Mouse (Mus musculus): Measurements from ENCODE around the gene Ncln. TPM values are rescaled to one million over a fixed set of nuclear protein-coding genes. Genes with fewer than 3 reads are reported as not detected.
A peak's percentile ranks its signal among the peaks of the same experiment; 100 is the strongest.

Ncln gene
- polyA plus RNA-seq, 1 experiment, result 37.2 TPM

DNA sequence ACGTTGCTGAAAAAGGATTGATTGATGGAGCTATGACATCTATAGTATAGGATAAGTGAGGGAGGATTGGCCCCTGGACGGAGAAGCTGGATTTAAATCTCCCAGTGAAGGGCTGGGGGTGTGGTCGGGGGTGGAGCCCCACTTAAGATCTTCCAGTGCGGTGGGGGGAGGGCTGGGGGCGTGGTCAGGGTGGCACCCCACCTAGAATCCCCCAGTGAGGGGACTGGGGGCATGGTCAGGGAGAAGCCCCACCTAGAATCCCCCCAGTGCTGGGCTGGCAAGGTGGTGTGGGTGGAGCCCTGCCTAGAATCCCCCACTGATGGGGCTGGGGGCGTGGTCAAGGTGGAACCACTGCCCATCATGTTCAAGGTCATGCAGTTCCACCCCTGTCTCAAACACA is 10.9 kb upstream of the Ncln start:
- peak overlapping the region; percentile 89; the same call in 1 of the 2 replicates for H3K27ac ChIP-seq (ENCODE audit: insufficient read depth, low read length)
- no peaks in the 10 kb centered on the region; the same call in 1 of the 2 replicates for H3K36me3 ChIP-seq (ENCODE audit: control insufficient read depth, insufficient read depth, low read length, poor library complexity, severe bottlenecking)
- H3K9me3 ChIP-seq (replicated peaks; ENCODE audit: control insufficient read depth, insufficient read depth, low read length, poor library complexity, severe bottlenecking), result no peaks in the 10 kb centered on the region
- H3K4me3 ChIP-seq (ENCODE audit: low read depth, low read length), result peak overlapping the region; percentile 75; the same call in 1 of the 2 replicates
- H3K27me3 ChIP-seq (ENCODE audit: control insufficient read depth, insufficient read depth, low read length, poor library complexity, severe bottlenecking), result no peaks in the 10 kb centered on the region
- TF ChIP-seq POLR2A (IDR thresholded peaks at IDR 0.05; ENCODE audit: insufficient read depth, low read length), result no peak
- TF ChIP-seq EP300 (IDR thresholded peaks at IDR 0.05; ENCODE audit: insufficient read depth, low read depth, low read length), result peak; percentile 50; the same call in 1 of the 2 replicates
- H3K4me1 ChIP-seq (ENCODE audit: control insufficient read depth, insufficient read depth, low read length), result peaks cover 3% of the 10 kb centered on the region
- H3K9ac ChIP-seq (ENCODE audit: low read depth, poor library complexity, severe bottlenecking), result no peak overlapping the region

DNA sequence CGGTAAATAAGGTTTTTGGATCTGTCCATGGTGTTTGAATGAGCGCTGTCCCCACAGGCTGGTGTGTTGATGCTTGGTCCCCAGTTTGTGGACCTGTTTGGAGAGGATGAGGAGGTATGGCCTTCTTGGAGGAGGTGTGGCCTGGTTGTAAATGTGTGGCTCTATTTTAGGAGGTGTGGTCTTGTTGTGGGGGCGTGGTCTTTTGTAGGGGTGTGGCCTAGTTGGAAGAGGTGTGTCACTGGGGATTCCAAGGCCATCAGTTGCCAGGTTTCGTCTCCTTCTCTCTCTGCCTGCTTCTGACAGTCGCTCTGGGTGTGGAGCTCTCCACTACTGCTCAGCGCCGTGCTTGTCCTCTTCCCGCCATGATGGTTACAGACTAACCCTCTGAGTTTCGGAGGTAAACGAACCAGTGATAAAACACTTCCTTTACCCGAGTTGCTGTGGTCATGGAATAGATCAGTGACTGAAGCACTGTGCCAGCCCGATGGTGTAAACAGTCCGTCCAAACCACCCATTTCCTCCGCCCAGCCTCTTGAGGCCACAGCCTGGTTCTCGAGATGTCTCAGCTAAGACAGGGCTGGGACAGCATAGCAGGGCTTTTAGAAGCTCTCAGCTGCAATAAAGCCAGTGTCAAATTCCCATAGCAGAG is 8.9 kb upstream of the Ncln start:
- H3K9me3 ChIP-seq (replicated peaks; ENCODE audit: control insufficient read depth, insufficient read depth, low read length, poor library complexity, severe bottlenecking), result no peaks in the 10 kb centered on the region
- no peak overlapping the region for H3K27ac ChIP-seq (ENCODE audit: insufficient read depth, low read length)
- no peaks in the 10 kb centered on the region; the same call in 1 of the 2 replicates for H3K36me3 ChIP-seq (ENCODE audit: control insufficient read depth, insufficient read depth, low read length, poor library complexity, severe bottlenecking)
- no peak overlapping the region for H3K9ac ChIP-seq (ENCODE audit: low read depth, poor library complexity, severe bottlenecking)
- H3K4me3 ChIP-seq (ENCODE audit: low read depth, low read length), result no peak overlapping the region
- TF ChIP-seq POLR2A (IDR thresholded peaks at IDR 0.05; ENCODE audit: insufficient read depth, low read length) (no peak), EP300 (IDR thresholded peaks at IDR 0.05; ENCODE audit: insufficient read depth, low read depth, low read length) (no peak), CTCF (IDR thresholded peaks at IDR 0.05; ENCODE audit: low read depth, low read length) (no peak)
- peaks cover 3% of the 10 kb centered on the region for H3K4me1 ChIP-seq (ENCODE audit: control insufficient read depth, insufficient read depth, low read length)
- H3K27me3 ChIP-seq (ENCODE audit: control insufficient read depth, insufficient read depth, low read length, poor library complexity, severe bottlenecking), result no peaks in the 10 kb centered on the region

DNA sequence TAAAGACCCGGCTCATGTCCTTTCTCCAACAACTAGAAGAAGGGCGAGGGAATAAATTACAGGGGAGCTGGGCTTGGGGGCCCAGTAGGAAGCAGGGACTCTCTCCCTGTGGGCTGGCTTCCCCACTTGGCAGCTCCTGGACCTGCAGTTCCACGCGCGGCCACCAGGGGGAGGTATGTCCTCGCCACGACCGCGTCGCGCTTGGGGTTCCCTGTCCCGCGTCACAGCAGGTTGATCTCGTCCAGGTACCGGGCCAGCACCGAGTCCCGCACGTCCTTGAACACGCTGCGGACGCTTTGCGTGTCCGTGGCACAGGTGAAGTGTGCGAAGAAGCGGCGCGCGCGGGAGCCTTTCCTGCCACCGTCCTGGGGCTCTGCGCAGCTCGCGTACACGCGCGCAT is 6.5 kb upstream of the Ncln start:
- no peaks in the 10 kb centered on the region for H3K27me3 ChIP-seq (ENCODE audit: control insufficient read depth, insufficient read depth, low read length, poor library complexity, severe bottlenecking)
- peak overlapping the region; percentile 56 for H3K4me3 ChIP-seq (ENCODE audit: low read depth, low read length)
- H3K9ac ChIP-seq (ENCODE audit: low read depth, poor library complexity, severe bottlenecking), result peak overlapping the region; percentile 39
- H3K4me1 ChIP-seq (ENCODE audit: control insufficient read depth, insufficient read depth, low read length), result peaks cover 3% of the 10 kb centered on the region
- no peaks in the 10 kb centered on the region for H3K9me3 ChIP-seq (replicated peaks; ENCODE audit: control insufficient read depth, insufficient read depth, low read length, poor library complexity, severe bottlenecking)
- no peaks in the 10 kb centered on the region; the same call in 1 of the 2 replicates for H3K36me3 ChIP-seq (ENCODE audit: control insufficient read depth, insufficient read depth, low read length, poor library complexity, severe bottlenecking)
- TF ChIP-seq CTCF (IDR thresholded peaks at IDR 0.05; ENCODE audit: low read depth, low read length) (peak; percentile 95), EP300 (IDR thresholded peaks at IDR 0.05; ENCODE audit: insufficient read depth, low read depth, low read length) (no peak)
- H3K27ac ChIP-seq (ENCODE audit: insufficient read depth, low read length), result no peak overlapping the region

DNA sequence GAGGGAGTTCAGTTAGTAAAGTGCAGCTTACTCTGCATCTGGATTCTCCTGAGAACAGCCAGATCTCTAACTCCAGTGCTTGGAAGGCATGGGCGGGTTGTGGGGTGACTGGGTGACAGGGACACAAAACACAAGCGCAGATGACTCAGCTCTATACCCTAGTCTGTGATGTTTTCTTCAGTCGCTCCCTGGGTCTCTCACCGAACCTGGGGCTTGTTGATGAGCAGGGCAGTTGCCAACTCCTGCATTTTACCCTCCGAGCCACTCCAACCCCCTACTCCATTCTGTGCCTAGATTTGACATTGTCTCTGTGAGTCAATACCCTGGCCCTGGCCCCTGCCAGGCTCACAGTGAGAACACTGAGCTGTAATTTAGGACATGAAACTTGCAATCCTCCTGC is 5.7 kb upstream of the Ncln start:
- no peak overlapping the region for H3K4me3 ChIP-seq (ENCODE audit: low read depth, low read length)

DNA sequence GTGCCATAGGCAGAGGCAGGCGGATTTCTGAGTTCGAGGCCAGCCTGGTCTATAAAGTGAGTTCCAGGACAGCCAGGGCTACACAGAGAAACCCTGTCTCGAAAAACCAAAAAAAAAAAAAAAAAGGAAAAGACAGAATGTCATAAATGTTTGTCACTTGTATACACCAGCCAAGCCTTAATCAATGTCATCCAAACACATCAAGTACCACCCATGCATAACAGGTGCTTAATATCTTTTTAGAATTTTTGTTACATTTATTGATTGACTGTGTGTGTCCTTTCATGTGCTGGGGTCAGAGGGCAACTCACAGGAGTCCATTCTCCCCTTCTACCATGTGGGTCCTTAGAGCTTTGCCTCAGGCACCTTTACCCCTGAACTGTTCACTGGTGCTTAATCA is 3.8 kb upstream of the Ncln start, which contains the start of gene S1pr4:
S1pr4 (minus strand) TSS at position 101 of the 400 bp plus-strand sequence.
- Histone ChIP-seq H3K4me1 (ENCODE audit: control insufficient read depth, insufficient read depth, low read length) (peaks cover 1% of the 10 kb centered on the region), H3K27ac (ENCODE audit: insufficient read depth, low read length) (no peak within 1 kb of the TSS), H3K9me3 (replicated peaks; ENCODE audit: control insufficient read depth, insufficient read depth, low read length, poor library complexity, severe bottlenecking) (no peaks in the 10 kb centered on the region), H3K9ac (ENCODE audit: low read depth, poor library complexity, severe bottlenecking) (0 out of 2 replicates have a peak within 1 kb of the TSS, but pooled peaks have one; percentile 0), H3K4me3 (ENCODE audit: low read depth, low read length) (peak within 1 kb of the TSS; percentile 41), H3K27me3 (ENCODE audit: control insufficient read depth, insufficient read depth, low read length, poor library complexity, severe bottlenecking) (no peaks in the 10 kb centered on the region), H3K36me3 (ENCODE audit: control insufficient read depth, insufficient read depth, low read length, poor library complexity, severe bottlenecking) (no peaks in the 10 kb centered on the region; the same call in 1 of the 2 replicates)
- TF ChIP-seq EP300 (IDR thresholded peaks at IDR 0.05; ENCODE audit: insufficient read depth, low read depth, low read length), result no peak
- no peak for TF ChIP-seq CTCF (IDR thresholded peaks at IDR 0.05; ENCODE audit: low read depth, low read length)
- TF ChIP-seq POLR2A (IDR thresholded peaks at IDR 0.05; ENCODE audit: insufficient read depth, low read length), result no peak

More for the DNA sequence above, 5.7 kb upstream of the Ncln start:
- Histone ChIP-seq H3K9me3 (replicated peaks; ENCODE audit: control insufficient read depth, insufficient read depth, low read length, poor library complexity, severe bottlenecking) (no peaks in the 10 kb centered on the region), H3K9ac (ENCODE audit: low read depth, poor library complexity, severe bottlenecking) (no peak overlapping the region), H3K27me3 (ENCODE audit: control insufficient read depth, insufficient read depth, low read length, poor library complexity, severe bottlenecking) (no peaks in the 10 kb centered on the region), H3K36me3 (ENCODE audit: control insufficient read depth, insufficient read depth, low read length, poor library complexity, severe bottlenecking) (no peaks in the 10 kb centered on the region; the same call in 1 of the 2 replicates), H3K27ac (ENCODE audit: insufficient read depth, low read length) (no peak overlapping the region), H3K4me1 (ENCODE audit: control insufficient read depth, insufficient read depth, low read length) (peaks cover 3% of the 10 kb centered on the region)
- no peak for TF ChIP-seq EP300 (IDR thresholded peaks at IDR 0.05; ENCODE audit: insufficient read depth, low read depth, low read length)
- TF ChIP-seq CTCF (IDR thresholded peaks at IDR 0.05; ENCODE audit: low read depth, low read length), result no peak
- TF ChIP-seq POLR2A (IDR thresholded peaks at IDR 0.05; ENCODE audit: insufficient read depth, low read length), result no peak

DNA sequence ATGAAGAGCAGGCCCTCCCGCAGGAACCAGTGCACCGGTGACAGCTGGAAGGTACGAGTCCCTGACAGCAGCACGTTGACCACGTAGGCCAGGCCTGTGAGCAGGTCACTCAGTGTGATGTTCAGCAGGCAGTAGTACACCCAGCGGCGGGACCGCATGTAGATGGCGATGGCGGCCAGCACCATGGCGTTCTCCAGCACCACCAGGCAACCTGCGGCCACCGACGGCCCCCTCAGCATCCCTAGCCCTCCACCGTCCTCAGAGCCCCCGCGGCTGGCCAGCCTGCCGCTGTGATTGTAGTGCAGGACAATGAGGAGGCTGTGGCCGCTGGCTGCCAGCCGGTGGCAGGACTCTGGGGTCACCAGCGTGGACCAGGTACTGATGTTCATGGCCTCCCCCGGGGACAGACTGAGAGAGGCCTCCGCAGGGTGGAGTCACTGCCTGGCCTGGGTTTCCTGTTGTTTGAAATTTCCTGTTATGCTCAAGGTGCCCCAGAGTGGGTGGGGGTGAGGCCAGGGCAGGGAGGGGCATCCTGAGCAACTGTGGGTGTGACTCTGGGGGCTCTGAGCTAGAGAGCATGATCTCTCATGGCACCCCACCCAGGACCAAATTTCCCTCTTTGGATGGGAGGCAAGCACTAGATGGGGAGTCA is 3.2 kb upstream of the Ncln start:
- no peak for TF ChIP-seq POLR2A (IDR thresholded peaks at IDR 0.05; ENCODE audit: insufficient read depth, low read length)
- TF ChIP-seq CTCF (IDR thresholded peaks at IDR 0.05; ENCODE audit: low read depth, low read length), result no peak
- no peak for TF ChIP-seq EP300 (IDR thresholded peaks at IDR 0.05; ENCODE audit: insufficient read depth, low read depth, low read length)
- H3K27ac ChIP-seq (ENCODE audit: insufficient read depth, low read length), result no peak overlapping the region
- no peaks in the 10 kb centered on the region for H3K27me3 ChIP-seq (ENCODE audit: control insufficient read depth, insufficient read depth, low read length, poor library complexity, severe bottlenecking)
- 0 out of 2 replicates have a peak overlapping the region, but pooled peaks have one; percentile 0 for H3K9ac ChIP-seq (ENCODE audit: low read depth, poor library complexity, severe bottlenecking)
- no peaks in the 10 kb centered on the region; the same call in 1 of the 2 replicates for H3K36me3 ChIP-seq (ENCODE audit: control insufficient read depth, insufficient read depth, low read length, poor library complexity, severe bottlenecking)
- H3K4me3 ChIP-seq (ENCODE audit: low read depth, low read length), result peak overlapping the region; percentile 41
- H3K4me1 ChIP-seq (ENCODE audit: control insufficient read depth, insufficient read depth, low read length), result peaks cover 3% of the 10 kb centered on the region
- no peaks in the 10 kb centered on the region for H3K9me3 ChIP-seq (replicated peaks; ENCODE audit: control insufficient read depth, insufficient read depth, low read length, poor library complexity, severe bottlenecking)
